Mouse (Mus musculus) heart, embryonic 12.5 days (tissue): ENCODE data around the gene Igf2r. TPM values are rescaled to one million over a fixed set of nuclear protein-coding genes. Genes with fewer than 3 reads are reported as not detected.

ENCODE experiments used
- ATAC-seq: fragments of 200-750 bp; cut with Nextera tagmentation; 2 replicates; pipeline ENCODE4 v1.8.0; 2017; ENCODE audit warnings: moderate TSS enrichment, moderate library complexity; ENCODE audit not compliant: insufficient number of reproducible peaks, low FRiP score
- H3K27ac ChIP-seq: fragments of 300-500 bp; sonication (generic); 2 replicates; pipeline ENCODE4 v1.5.1; 2016; ENCODE audit warnings: mild to moderate bottlenecking, moderate library complexity; ENCODE audit not compliant: poor library complexity, severe bottlenecking
- H3K27me3 ChIP-seq: fragments of 300-500 bp; sonication (generic); replicated peaks from 2 replicates; pipeline ENCODE4 v1.6.1; 2016; ENCODE audit warnings: mild to moderate bottlenecking, moderate library complexity
- H3K36me3 ChIP-seq: fragments of 300-500 bp; sonication (generic); 2 replicates; pipeline ENCODE4 v1.6.1; 2016; ENCODE audit warnings: mild to moderate bottlenecking, moderate library complexity
- H3K4me1 ChIP-seq: fragments of 300-500 bp; sonication (generic); replicated peaks from 2 replicates; pipeline ENCODE4 v1.6.1; 2016; ENCODE audit warnings: mild to moderate bottlenecking
- H3K4me2 ChIP-seq: fragments of 300-500 bp; sonication (generic); 2 replicates; pipeline ENCODE4 v1.6.1; 2016; ENCODE audit warnings: mild to moderate bottlenecking, moderate library complexity
- H3K4me3 ChIP-seq: fragments of 300-500 bp; sonication (generic); 2 replicates; pipeline ENCODE4 v1.5.1; 2016; ENCODE audit warnings: mild to moderate bottlenecking
- H3K9ac ChIP-seq: fragments of 300-500 bp; sonication (generic); 2 replicates; pipeline ENCODE4 v1.6.1; 2016; ENCODE audit warnings: mild to moderate bottlenecking, moderate library complexity
- H3K9me3 ChIP-seq: fragments of 300-500 bp; sonication (generic); replicated peaks from 2 replicates; pipeline ENCODE4 v1.6.1; 2016; ENCODE audit warnings: mild to moderate bottlenecking, moderate library complexity
- WGBS: fragments of 180-500 bp; shearing (Covaris S2); methylation state at CpG from one replicate; pipeline ENCODE4 v1.1.7; 2016; 5-methylcytosine and 5-hydroxymethylcytosine counted together
- polyA plus RNA-seq: library from polyadenylated mRNA; unstranded; fragments of >200 nt; fragmentation: Nextera tagmentation; extraction: Ambion mirVana; gene quantifications from 2 replicates; pipeline ENCODE4 v1.2.1, GENCODE M21; 2016

Igf2r gene
- polyA plus RNA-seq, 1 experiment from 2014 or later: 293 TPM

DNA sequence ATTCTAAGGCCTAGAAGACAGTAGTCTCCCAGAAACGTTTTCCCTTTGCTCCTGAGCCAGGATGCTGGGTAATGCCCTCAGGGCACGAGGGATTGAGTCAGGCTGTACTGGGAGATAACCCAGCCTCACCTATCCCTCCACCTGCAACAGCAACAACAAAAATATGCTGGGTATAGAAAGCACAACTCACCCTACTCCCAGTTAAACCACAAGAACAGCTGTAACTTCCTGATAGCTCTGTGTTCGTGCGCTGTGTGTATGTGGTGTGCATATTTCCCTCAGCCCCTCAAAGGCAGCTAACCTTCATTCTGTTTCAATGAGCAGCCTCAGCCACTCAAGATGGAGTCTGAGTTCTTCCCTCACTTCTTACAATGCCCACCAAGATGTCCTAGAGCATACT, 23.7 kb downstream of the Igf2r start:
- WGBS: 43% methylated on average over 4 of the region's 4 CpGs
- peaks cover 72% of the 10 kb centered on the region for H3K4me1 ChIP-seq
- no peak for ATAC-seq
- H3K27ac ChIP-seq: peak overlapping the region; percentile 98
- H3K36me3 ChIP-seq: peaks cover 89% of the 10 kb centered on the region
- H3K9me3 ChIP-seq: peaks cover 24% of the 10 kb centered on the region
- H3K4me3 ChIP-seq: no peak overlapping the region
- no peaks in the 10 kb centered on the region for H3K27me3 ChIP-seq
- H3K9ac ChIP-seq: peak overlapping the region; percentile 24; the same call in 1 of the 2 replicates
- H3K4me2 ChIP-seq: peak overlapping the region; percentile 69

DNA sequence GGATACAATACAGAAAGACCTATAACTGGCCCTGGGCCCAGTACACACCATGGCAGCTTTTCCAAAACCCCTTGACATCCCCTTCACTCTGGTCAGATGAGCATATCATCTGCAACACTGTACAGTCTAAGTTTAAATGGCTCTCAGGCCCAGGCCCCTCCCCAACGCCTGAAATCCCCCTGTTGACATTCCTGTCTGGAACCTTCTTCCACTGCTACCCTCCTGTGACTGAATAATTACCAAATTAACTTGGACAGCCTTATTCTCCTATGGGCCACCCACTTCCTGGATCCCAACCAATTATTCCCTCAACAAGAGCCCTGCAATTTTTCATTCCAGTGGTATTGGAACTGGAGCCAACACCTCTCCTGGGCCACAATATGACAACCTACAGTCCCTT, 25.4 kb downstream of the Igf2r start:
- 44% methylated on average over 1 of the region's 1 CpGs for WGBS

DNA sequence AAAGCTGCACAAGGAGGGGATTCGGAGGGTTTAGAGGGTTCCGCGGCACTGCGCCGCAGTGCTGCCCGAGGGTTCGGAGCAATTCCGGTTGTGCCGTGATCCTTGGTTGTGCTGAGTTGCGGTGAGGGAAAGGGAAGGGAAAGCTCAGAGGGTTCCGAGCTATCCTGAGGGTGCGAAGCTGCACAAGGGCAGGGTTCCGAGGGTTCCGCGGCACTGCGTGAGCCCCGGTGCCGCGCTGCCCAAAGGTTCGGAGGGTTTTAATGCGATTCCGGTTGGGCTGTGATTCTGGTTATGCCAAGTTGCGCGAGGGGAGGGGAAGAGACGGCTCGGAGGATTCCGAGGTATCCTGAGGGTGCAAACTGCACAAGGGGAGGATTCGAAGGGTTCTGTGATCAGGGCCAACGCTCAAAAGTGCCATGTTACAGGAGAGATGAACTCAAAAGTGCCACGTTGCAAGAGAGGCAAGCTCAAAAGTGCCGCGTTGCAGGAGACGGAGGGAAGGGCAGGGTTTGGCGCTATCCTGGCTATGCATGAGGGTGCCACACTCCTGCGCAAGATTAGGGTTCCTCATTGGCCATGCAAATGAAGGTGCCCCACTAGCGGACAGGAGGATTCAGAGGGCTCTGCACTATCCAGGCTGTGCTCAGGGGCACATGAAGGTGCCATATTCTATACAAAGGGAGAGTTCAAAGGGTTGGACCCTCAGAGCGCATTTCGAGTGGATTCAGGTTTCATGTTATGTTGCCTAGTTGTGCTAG, 27.1 kb downstream of the Igf2r start:
- peaks cover 91% of the 10 kb centered on the region for H3K36me3 ChIP-seq
- no peaks in the 10 kb centered on the region for H3K27me3 ChIP-seq
- H3K4me2 ChIP-seq: peak overlapping the region; percentile 69
- 62% methylated on average over 38 of the region's 38 CpGs for WGBS
- ATAC-seq: 0 out of 2 replicates have a peak, but pooled peaks have one; percentile 0
- H3K27ac ChIP-seq: peak overlapping the region; percentile 98
- H3K9me3 ChIP-seq: peaks cover 24% of the 10 kb centered on the region
- peak overlapping the region; percentile 67 for H3K4me3 ChIP-seq
- H3K9ac ChIP-seq: peak overlapping the region; percentile 94
- peaks cover 69% of the 10 kb centered on the region for H3K4me1 ChIP-seq

More for the DNA sequence above, 25.4 kb downstream of the Igf2r start:
- Histone ChIP-seq H3K4me2 (peak overlapping the region; percentile 69), H3K27ac (peak overlapping the region; percentile 98), H3K36me3 (peaks cover 91% of the 10 kb centered on the region), H3K4me1 (peaks cover 68% of the 10 kb centered on the region), H3K4me3 (peak overlapping the region; percentile 67), H3K9ac (peak overlapping the region; percentile 94), H3K9me3 (peaks cover 24% of the 10 kb centered on the region), H3K27me3 (no peaks in the 10 kb centered on the region)
- no peak for ATAC-seq

DNA sequence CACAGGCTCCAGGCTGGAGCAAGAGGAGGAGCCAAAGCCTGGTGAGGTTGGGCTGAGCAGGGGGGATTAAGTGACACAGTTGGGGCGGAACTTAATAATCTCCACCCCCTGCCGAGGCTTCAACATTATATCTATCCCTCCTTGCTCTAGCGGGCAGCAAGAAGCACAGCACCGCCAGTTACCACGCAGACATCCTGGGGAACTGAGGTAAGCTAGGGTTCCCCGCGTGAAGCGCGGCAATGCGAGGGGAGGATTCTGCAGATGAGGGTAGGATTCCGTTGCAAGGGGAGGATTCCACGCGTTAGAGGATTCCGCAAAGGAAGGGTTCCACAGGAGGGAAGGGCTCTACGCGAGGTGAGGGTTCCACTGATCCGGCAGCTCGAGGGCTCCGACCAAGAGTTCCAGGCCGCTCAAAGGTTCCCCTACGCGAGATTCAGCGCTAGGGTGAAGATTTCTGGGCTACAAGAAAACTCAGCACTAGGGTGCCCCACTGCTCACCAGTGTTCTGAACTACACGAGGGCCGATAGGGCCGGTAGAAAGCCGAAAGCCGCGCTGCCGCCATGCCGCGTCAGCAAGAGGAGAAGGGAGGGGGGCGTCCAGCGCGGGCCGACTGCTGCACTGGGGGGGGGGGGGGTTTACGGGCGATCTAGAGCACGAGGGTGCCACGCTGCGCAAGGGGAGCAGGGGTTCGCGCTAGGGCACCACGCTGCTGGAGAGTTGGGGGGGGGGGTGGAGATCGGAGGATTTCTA, 28.1 kb downstream of the Igf2r start:
- 56% methylated on average over 40 of the region's 45 CpGs for WGBS
- ATAC-seq: peak; percentile 78
- peaks cover 93% of the 10 kb centered on the region for H3K36me3 ChIP-seq

DNA sequence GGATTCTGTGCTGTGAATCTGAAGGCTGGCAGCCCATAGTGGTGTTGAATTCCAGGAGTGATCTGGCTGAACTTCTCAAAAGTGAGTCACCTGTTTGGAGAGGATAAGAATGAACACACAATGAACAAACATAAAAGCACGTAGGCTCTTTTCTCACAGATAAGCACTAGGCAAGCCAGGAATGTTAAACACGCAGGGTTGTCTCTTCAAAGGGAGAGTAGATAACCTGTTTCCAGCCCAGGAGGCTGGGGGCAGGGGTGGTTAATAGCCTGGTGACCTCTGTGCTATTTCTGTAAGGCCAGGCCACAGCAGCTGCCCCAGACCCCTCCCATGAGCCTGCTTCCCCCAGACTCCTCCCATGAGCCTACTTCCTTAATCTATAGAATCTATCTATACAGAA, 29.1 kb downstream of the Igf2r start:
- 0 out of 2 replicates have a peak overlapping the region, but pooled peaks have one; percentile 33 for H3K9ac ChIP-seq
- H3K27ac ChIP-seq: peak overlapping the region; percentile 98
- H3K4me3 ChIP-seq: no peak overlapping the region
- peaks cover 24% of the 10 kb centered on the region for H3K9me3 ChIP-seq
- H3K36me3 ChIP-seq: peaks cover 93% of the 10 kb centered on the region
- ATAC-seq: peak; percentile 62
- H3K27me3 ChIP-seq: no peaks in the 10 kb centered on the region
- peaks cover 72% of the 10 kb centered on the region for H3K4me1 ChIP-seq
- 1% methylated on average over 2 of the region's 2 CpGs for WGBS
- peak overlapping the region; percentile 54 for H3K4me2 ChIP-seq

More for the DNA sequence above, 28.1 kb downstream of the Igf2r start:
- Histone ChIP-seq H3K4me2 (peak overlapping the region; percentile 69), H3K4me3 (peak overlapping the region; percentile 67), H3K9ac (peak overlapping the region; percentile 94), H3K4me1 (peaks cover 72% of the 10 kb centered on the region), H3K27me3 (no peaks in the 10 kb centered on the region), H3K9me3 (peaks cover 24% of the 10 kb centered on the region), H3K27ac (peak overlapping the region; percentile 98)

DNA sequence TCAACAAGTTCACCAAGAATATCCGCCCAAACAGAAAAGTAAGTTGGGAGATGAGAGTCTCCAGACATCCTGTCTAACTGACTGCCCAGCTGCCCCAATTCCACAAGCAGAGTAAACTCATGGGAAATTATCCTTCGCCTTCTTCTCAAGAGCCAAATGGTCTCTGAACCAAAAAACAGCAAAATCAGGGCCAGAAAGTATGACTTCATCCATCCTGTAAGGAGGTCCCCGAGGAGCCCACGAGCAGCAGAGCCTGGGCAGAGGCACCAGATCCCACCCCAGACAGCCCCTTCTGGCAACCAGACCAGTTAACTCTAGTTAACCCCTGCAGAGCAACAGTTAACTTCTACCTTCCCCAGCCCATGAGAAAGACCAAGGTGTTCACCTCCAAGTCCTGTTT, 29.9 kb downstream of the Igf2r start:
- Histone ChIP-seq H3K4me3 (no peak overlapping the region), H3K27me3 (no peaks in the 10 kb centered on the region), H3K9ac (peak overlapping the region; percentile 59; the same call in 1 of the 2 replicates), H3K36me3 (peaks cover 88% of the 10 kb centered on the region), H3K27ac (peak overlapping the region; percentile 98), H3K4me1 (peaks cover 68% of the 10 kb centered on the region), H3K9me3 (peaks cover 24% of the 10 kb centered on the region), H3K4me2 (peak overlapping the region; percentile 54)
- ATAC-seq: no peak
- 32% methylated on average over 4 of the region's 4 CpGs for WGBS

DNA sequence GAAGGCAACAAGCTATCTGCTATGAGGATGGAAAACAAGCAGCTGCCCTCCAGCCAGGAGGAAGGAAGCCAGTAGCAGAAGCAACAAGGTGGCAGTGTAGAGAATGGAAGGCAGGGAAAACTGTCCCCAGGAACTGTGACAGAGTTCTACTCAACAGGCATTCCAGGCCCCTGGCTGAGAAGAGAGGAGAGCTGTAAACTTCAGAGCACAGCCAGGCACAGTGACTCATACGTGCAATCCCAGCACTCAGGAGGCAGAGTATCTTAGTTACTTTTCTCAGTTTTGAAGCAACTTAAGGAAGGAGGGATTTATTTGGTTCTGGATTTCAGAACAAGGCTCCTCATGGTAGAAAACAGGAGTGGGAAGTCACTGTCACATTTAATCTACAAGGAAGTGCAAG, 31.5 kb downstream of the Igf2r start:
- no peak overlapping the region for H3K4me3 ChIP-seq
- H3K27me3 ChIP-seq: no peaks in the 10 kb centered on the region
- WGBS: 6% methylated on average over 1 of the region's 1 CpGs
- peak overlapping the region; percentile 16; the same call in 1 of the 2 replicates for H3K4me2 ChIP-seq
- peaks cover 70% of the 10 kb centered on the region for H3K4me1 ChIP-seq
- H3K9me3 ChIP-seq: peaks cover 20% of the 10 kb centered on the region
- H3K36me3 ChIP-seq: peaks cover 87% of the 10 kb centered on the region
- peak overlapping the region; percentile 98 for H3K27ac ChIP-seq
- H3K9ac ChIP-seq: peak overlapping the region; percentile 63; the same call in 1 of the 2 replicates
- ATAC-seq: no peak

DNA sequence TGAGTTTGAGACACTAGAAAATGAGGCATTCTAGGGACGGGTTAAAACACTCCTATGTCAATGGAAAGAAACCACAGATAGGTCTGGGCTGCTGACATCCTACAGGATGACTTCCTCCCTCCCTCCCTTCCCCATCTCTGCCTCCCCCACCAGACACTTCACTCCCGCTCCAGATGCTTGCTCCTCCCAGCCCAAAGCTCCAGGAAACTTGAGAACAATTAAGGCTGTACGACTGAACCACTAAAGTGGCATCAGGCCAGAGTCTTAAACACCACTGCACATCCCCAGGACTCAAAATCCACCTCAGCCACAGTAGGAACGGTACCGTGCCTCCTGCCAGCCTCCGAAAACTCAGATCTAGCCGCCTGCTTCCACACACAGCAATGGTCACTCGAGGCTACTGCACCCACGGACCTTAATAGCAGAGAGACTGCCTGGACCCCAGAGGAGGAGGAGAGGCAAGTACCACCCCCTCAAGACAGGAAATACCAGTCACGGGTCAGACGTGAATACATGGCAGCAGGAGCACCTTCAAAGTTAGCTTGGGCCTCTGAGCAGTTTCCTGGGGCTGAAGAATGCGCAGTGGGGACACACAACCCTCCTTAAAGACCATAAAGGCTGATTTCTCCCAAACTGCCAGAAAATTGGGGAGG, 35.1 kb downstream of the Igf2r start:
- peak overlapping the region; percentile 81 for H3K27ac ChIP-seq
- H3K4me3 ChIP-seq: no peak overlapping the region
- peaks cover 91% of the 10 kb centered on the region for H3K4me1 ChIP-seq
- H3K27me3 ChIP-seq: no peaks in the 10 kb centered on the region
- WGBS: 36% methylated on average over 12 of the region's 12 CpGs
- peaks cover 87% of the 10 kb centered on the region for H3K36me3 ChIP-seq
- no peaks in the 10 kb centered on the region for H3K9me3 ChIP-seq
- peak overlapping the region; percentile 38; the same call in 1 of the 2 replicates for H3K9ac ChIP-seq
- ATAC-seq: peak; percentile 54
- peak overlapping the region; percentile 39; the same call in 1 of the 2 replicates for H3K4me2 ChIP-seq

DNA sequence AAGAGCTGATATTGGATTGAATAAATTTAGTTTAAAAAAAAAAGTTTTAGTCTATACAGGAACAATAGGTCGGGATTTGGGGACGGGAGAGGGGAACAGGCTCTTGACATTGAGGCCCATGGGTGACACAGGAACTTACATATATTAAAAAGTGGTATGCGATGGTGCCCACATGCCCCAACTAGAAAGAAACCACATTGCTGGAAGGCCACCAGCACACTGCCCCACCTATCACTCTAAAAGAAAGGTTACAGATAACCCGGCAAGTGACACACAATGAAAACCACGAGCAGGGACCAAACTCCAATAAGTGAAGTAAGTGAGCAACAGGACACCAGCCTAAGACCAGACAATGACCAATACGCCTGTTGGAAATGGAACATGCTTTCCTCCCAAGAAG, 36.3 kb downstream of the Igf2r start:
- peaks cover 87% of the 10 kb centered on the region for H3K36me3 ChIP-seq
- no peaks in the 10 kb centered on the region for H3K9me3 ChIP-seq
- peak overlapping the region; percentile 35; the same call in 1 of the 2 replicates for H3K4me2 ChIP-seq
- no peaks in the 10 kb centered on the region for H3K27me3 ChIP-seq
- ATAC-seq: no peak
- 63% methylated on average over 6 of the region's 6 CpGs for WGBS
- H3K4me3 ChIP-seq: no peak overlapping the region
- peaks cover 88% of the 10 kb centered on the region for H3K4me1 ChIP-seq
- H3K9ac ChIP-seq: no peak overlapping the region
- 0 out of 2 replicates have a peak overlapping the region, but pooled peaks have one; percentile 48 for H3K27ac ChIP-seq

DNA sequence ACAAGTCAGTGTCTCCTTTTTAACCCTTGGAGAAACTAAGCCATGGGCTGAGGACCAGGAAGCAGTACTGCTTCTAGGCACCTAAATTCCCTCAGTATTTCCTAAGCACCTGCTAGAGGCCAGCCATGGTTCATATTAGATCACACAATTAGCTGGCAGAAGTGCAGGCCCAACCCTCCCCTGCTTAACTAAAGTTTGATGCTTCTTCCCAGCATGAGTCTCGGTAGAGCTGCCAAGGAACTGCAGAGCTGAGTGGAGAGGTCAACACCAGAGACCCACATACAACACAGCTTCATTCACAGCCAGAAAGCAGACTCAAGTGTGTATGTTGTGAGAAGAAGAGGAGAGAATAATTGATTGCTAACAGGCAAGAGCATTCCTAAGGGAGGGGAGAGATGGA, 40.9 kb downstream of the Igf2r start:
- Histone ChIP-seq H3K4me1 (peaks cover 90% of the 10 kb centered on the region), H3K9me3 (no peaks in the 10 kb centered on the region), H3K4me2 (no peak overlapping the region), H3K27ac (peak overlapping the region; percentile 46), H3K9ac (no peak overlapping the region), H3K4me3 (no peak overlapping the region), H3K36me3 (peaks cover 82% of the 10 kb centered on the region), H3K27me3 (no peaks in the 10 kb centered on the region)
- 34% methylated on average over 1 of the region's 1 CpGs for WGBS
- no peak for ATAC-seq
